Mouse (Mus musculus): ENCODE measurements at regions not wholly inside any gene's neighbourhood (a gene's known extent, or its start where the extent isn't known, plus 50 kb on each side); places are given as distances from the start of the nearest gene placed in this dataset.

DNA sequence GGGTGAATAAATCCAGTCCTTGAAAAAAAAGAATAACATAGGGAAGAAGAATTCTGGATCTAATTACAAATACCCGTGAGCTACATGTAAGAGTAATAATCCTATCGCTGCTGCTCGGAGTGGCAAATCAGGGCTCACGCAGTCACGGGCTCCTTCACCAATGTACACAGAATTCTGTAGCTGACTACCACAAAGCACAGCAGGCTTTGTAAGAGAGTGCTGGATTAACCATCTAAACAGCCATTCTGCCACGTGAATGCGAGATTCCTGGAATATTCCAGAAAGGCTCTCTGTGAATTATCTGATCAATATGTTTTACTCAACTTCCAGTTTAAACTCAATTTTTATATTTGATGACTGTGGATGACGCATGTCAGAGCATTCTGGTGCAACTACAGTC, 165.1 kb upstream of the Isl1 start:
- Histone ChIP-seq H3K4me2 (ENCODE audit: low read depth, low read length) (no peak overlapping the region), H3K4me3 (ENCODE audit: low read depth, low read length) (no peak overlapping the region), H3K9ac (replicated peaks; ENCODE audit: low read depth, low read length) (no peak overlapping the region), H3K9me3 (replicated peaks; ENCODE audit: control insufficient read depth, low read length) (no peaks in the 10 kb centered on the region), H3K4me1 (ENCODE audit: control insufficient read depth, insufficient read depth) (no peaks in the 10 kb centered on the region), H3K36me3 (replicated peaks; ENCODE audit: control insufficient read depth, insufficient read depth, low read length) (no peaks in the 10 kb centered on the region), H3K27me3 (ENCODE audit: control insufficient read depth, insufficient read depth, low read length) (no peaks in the 10 kb centered on the region), H3K27ac (ENCODE audit: low read depth) (no peak overlapping the region)
- no peak for ATAC-seq (ENCODE audit: insufficient read depth, low read depth)
- DNase-seq (ENCODE audit: low spot score) = no peak
- TF ChIP-seq CTCF (IDR thresholded peaks at IDR 0.05; ENCODE audit: low read depth) (no peak), EP300 (IDR thresholded peaks at IDR 0.05; ENCODE audit: low read depth) (no peak)
- 77% methylated on average over 8 of the region's 8 CpGs for WGBS

- peak; percentile 13 for DNase-seq (ENCODE audit: low spot score)
- no peak for ATAC-seq (ENCODE audit: insufficient read depth, low read depth)
- no peak overlapping the region for H3K4me3 ChIP-seq (ENCODE audit: low read depth, low read length)
- H3K9ac ChIP-seq (replicated peaks; ENCODE audit: low read depth, low read length) = no peak overlapping the region
- no peak overlapping the region for H3K27ac ChIP-seq (ENCODE audit: low read depth)
- no peak overlapping the region for H3K4me2 ChIP-seq (ENCODE audit: low read depth, low read length)
- H3K9me3 ChIP-seq (replicated peaks; ENCODE audit: control insufficient read depth, low read length) = no peaks in the 10 kb centered on the region
- H3K27me3 ChIP-seq (ENCODE audit: control insufficient read depth, insufficient read depth, low read length) = no peaks in the 10 kb centered on the region
- TF ChIP-seq EP300 (IDR thresholded peaks at IDR 0.05; ENCODE audit: low read depth) (no peak), CTCF (IDR thresholded peaks at IDR 0.05; ENCODE audit: low read depth) (no peak)
- H3K36me3 ChIP-seq (replicated peaks; ENCODE audit: control insufficient read depth, insufficient read depth, low read length) = no peaks in the 10 kb centered on the region
- 24% methylated on average over 6 of the region's 6 CpGs for WGBS
- H3K4me1 ChIP-seq (ENCODE audit: control insufficient read depth, insufficient read depth) = no peaks in the 10 kb centered on the region
Measured at GRCm38 (mm10) chr13:116461757-116462156, 152.3 kb upstream of the Isl1 start.

DNA sequence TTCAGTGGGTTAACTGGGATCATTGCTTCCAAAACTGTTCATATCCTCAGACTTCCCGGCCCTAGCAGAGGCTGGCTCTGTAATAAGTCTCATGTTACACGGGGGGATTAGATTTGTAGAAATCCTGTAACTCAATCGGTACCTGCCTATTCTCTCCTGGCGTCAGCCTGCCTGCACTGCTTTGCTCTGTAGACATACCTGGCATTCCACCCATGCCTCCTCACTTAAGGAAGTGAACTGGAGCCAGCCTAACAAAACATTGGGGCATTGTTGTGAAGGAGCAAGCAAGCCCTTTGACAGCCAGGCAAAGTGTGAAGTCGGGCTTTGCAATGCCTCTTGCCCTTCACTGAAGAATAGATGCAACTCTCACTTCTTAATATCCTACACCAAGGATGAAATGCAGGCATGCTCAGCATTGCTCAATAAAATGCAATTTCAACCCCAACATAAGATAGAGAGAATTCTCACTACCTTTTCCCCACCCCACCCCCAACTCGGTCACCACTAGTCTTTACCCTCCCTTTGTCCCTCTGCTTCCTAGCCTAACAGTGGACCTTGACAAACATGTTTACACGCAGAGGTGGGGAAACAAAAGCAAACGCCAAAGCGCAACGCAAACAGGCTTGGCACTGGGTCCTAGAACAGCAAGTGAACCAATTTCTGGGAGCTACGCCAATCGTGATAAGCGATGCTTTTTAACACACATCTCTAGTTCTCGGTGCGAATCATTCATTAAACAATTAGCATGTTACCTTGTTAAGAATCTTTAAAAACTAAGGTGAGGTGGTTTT, 133.9 kb upstream of the Isl1 start:
- no peaks in the 10 kb centered on the region for H3K36me3 ChIP-seq (replicated peaks; ENCODE audit: control insufficient read depth, insufficient read depth, low read length)
- peak overlapping the region; percentile 54 for H3K4me2 ChIP-seq (ENCODE audit: low read depth, low read length)
- H3K9me3 ChIP-seq (replicated peaks; ENCODE audit: control insufficient read depth, low read length) = no peaks in the 10 kb centered on the region
- no peaks in the 10 kb centered on the region for H3K27me3 ChIP-seq (ENCODE audit: control insufficient read depth, insufficient read depth, low read length)
- no peak for DNase-seq (ENCODE audit: low spot score)
- H3K9ac ChIP-seq (replicated peaks; ENCODE audit: low read depth, low read length) = no peak overlapping the region
- H3K4me3 ChIP-seq (ENCODE audit: low read depth, low read length) = peak overlapping the region; percentile 26
- H3K4me1 ChIP-seq (ENCODE audit: control insufficient read depth, insufficient read depth) = peaks cover 5% of the 10 kb centered on the region
- 11% methylated on average over 15 of the region's 15 CpGs for WGBS
- no peak for ATAC-seq (ENCODE audit: insufficient read depth, low read depth)
- TF ChIP-seq CTCF (IDR thresholded peaks at IDR 0.05; ENCODE audit: low read depth) = no peak
- TF ChIP-seq EP300 (IDR thresholded peaks at IDR 0.05; ENCODE audit: low read depth) = no peak
- H3K27ac ChIP-seq (ENCODE audit: low read depth) = no peak overlapping the region

- DNase-seq (ENCODE audit: low spot score) (no peak), ATAC-seq (ENCODE audit: insufficient read depth, low read depth) (no peak)
- Histone ChIP-seq H3K9ac (replicated peaks; ENCODE audit: low read depth, low read length) (no peak overlapping the region), H3K4me1 (ENCODE audit: control insufficient read depth, insufficient read depth) (no peaks in the 10 kb centered on the region), H3K4me3 (ENCODE audit: low read depth, low read length) (no peak overlapping the region), H3K27me3 (ENCODE audit: control insufficient read depth, insufficient read depth, low read length) (no peaks in the 10 kb centered on the region), H3K4me2 (ENCODE audit: low read depth, low read length) (no peak overlapping the region), H3K27ac (ENCODE audit: low read depth) (no peak overlapping the region), H3K9me3 (replicated peaks; ENCODE audit: control insufficient read depth, low read length) (no peaks in the 10 kb centered on the region), H3K36me3 (replicated peaks; ENCODE audit: control insufficient read depth, insufficient read depth, low read length) (no peaks in the 10 kb centered on the region)
- 80% methylated on average over 3 of the region's 3 CpGs for WGBS
- TF ChIP-seq CTCF (IDR thresholded peaks at IDR 0.05; ENCODE audit: low read depth) (no peak), EP300 (IDR thresholded peaks at IDR 0.05; ENCODE audit: low read depth) (no peak)
Measured at GRCm38 (mm10) chr13:116417768-116418167, 108.3 kb upstream of the Isl1 start.

GRCm38 (mm10) chr13:116414473-116414872, 105.0 kb upstream of the Isl1 start:
- H3K4me3 ChIP-seq (ENCODE audit: low read depth, low read length) = no peak overlapping the region
- no peaks in the 10 kb centered on the region for H3K4me1 ChIP-seq (ENCODE audit: control insufficient read depth, insufficient read depth)
- no peaks in the 10 kb centered on the region for H3K36me3 ChIP-seq (replicated peaks; ENCODE audit: control insufficient read depth, insufficient read depth, low read length)
- H3K9me3 ChIP-seq (replicated peaks; ENCODE audit: control insufficient read depth, low read length) = no peaks in the 10 kb centered on the region
- H3K9ac ChIP-seq (replicated peaks; ENCODE audit: low read depth, low read length) = no peak overlapping the region
- no peak for ATAC-seq (ENCODE audit: insufficient read depth, low read depth)
- H3K27me3 ChIP-seq (ENCODE audit: control insufficient read depth, insufficient read depth, low read length) = no peaks in the 10 kb centered on the region
- no peak overlapping the region for H3K27ac ChIP-seq (ENCODE audit: low read depth)
- no peak for DNase-seq (ENCODE audit: low spot score)
- TF ChIP-seq EP300 (IDR thresholded peaks at IDR 0.05; ENCODE audit: low read depth) (no peak), CTCF (IDR thresholded peaks at IDR 0.05; ENCODE audit: low read depth) (no peak)
- no peak overlapping the region for H3K4me2 ChIP-seq (ENCODE audit: low read depth, low read length)
- WGBS = 25% methylated on average over 7 of the region's 7 CpGs

GRCm38 (mm10) chr13:116410682-116411081, 101.2 kb upstream of the Isl1 start:
- Histone ChIP-seq H3K36me3 (replicated peaks; ENCODE audit: control insufficient read depth, insufficient read depth, low read length) (no peaks in the 10 kb centered on the region), H3K4me2 (ENCODE audit: low read depth, low read length) (no peak overlapping the region), H3K27me3 (ENCODE audit: control insufficient read depth, insufficient read depth, low read length) (no peaks in the 10 kb centered on the region), H3K4me1 (ENCODE audit: control insufficient read depth, insufficient read depth) (no peaks in the 10 kb centered on the region), H3K9me3 (replicated peaks; ENCODE audit: control insufficient read depth, low read length) (no peaks in the 10 kb centered on the region), H3K27ac (ENCODE audit: low read depth) (no peak overlapping the region), H3K4me3 (ENCODE audit: low read depth, low read length) (no peak overlapping the region), H3K9ac (replicated peaks; ENCODE audit: low read depth, low read length) (no peak overlapping the region)
- no peak for DNase-seq (ENCODE audit: low spot score)
- no peak for ATAC-seq (ENCODE audit: insufficient read depth, low read depth)
- TF ChIP-seq CTCF (IDR thresholded peaks at IDR 0.05; ENCODE audit: low read depth) (no peak), EP300 (IDR thresholded peaks at IDR 0.05; ENCODE audit: low read depth) (no peak)
- 56% methylated on average over 5 of the region's 5 CpGs for WGBS

Measured in heart, postnatal 0 days (tissue).